Comparison of ENCODE assay signal across 29 mouse cellular contexts in genomic region chr4:154538727-154539126, GRCm38 (mm10).
DNase-seq lines count a peak whose midpoint lies in the region; ATAC-seq and TF ChIP-seq lines count a peak whose summit lies in the region.
"Had no signal": no experiment of that assay in that cellular context is flagged by ENCODE, and none has a peak within 500 bp of the region (broad histone marks: within the 10 kb centered on the region; RNA-seq: fewer than 3 reads in every experiment).

No protein-coding gene starts in this region.

- no peak for ATAC-seq in hindbrain, embryonic 13.5 days (ENCODE audit: low FRiP score)
- ATAC-seq in erythroid progenitor cell, adult 5-6 weeks (replicated peaks; ENCODE audit: low FRiP score, poor library complexity, severe bottlenecking), result no peak
- no peak for ATAC-seq in midbrain, postnatal 0 days (ENCODE audit: low FRiP score)
- ATAC-seq: activated CD4-positive, CD25-positive, alpha-beta regulatory T cell, adult 4 months; CD4-positive, CD25-positive, alpha-beta regulatory T cell, adult 4 months; forebrain, embryonic 14.5 days; forebrain, postnatal 0 days; Patski had no signal

- TF ChIP-seq CTCF in midbrain, postnatal 0 days (IDR thresholded peaks at IDR 0.05), result no peak

- no peak overlapping the region for H3K9ac ChIP-seq in hindbrain, embryonic 13.5 days
- H3K9ac ChIP-seq in midbrain, postnatal 0 days (replicated peaks; ENCODE audit: low read length, poor library complexity, severe bottlenecking), result no peak overlapping the region
- H3K9ac ChIP-seq: embryonic facial prominence, embryonic 12.5 days; forebrain, embryonic 12.5 days; forebrain, postnatal 0 days had no signal

- DNase-seq in hindbrain, embryonic 10.5 days (ENCODE audit: low spot score), result no peak
- DNase-seq in ES-CJ7 (ENCODE audit: low read depth, low spot score) (peak; percentile 16), R1 (ENCODE audit: low read depth, low spot score) (peak; percentile 65)
- no peak for DNase-seq in embryonic facial prominence, embryonic 10.5 days (ENCODE audit: low spot score)
- no peak for DNase-seq in lung, postnatal 36 days
- DNase-seq in midbrain, postnatal 0 days (ENCODE audit: low spot score), result no peak
- DNase-seq: adrenal gland, adult 8-10 months; adrenal gland, postnatal 14 days; adrenal gland, postnatal 36 days; B cell, adult 2 months; cerebellum, adult 11 months; cerebellum, adult 18-20 months; cerebellum, adult 8-10 months; cerebellum, adult 9-11 months; cerebellum, postnatal 14 days; cerebellum, postnatal 36 days; embryo, embryonic 11 days; forebrain, postnatal 0 days had no signal

- 87% methylated on average over 4 of the region's 4 CpGs for WGBS in hindbrain, embryonic 13.5 days
- WGBS in hindbrain, embryonic 10.5 days, result 81% methylated on average over 4 of the region's 4 CpGs
- WGBS in embryonic facial prominence, embryonic 10.5 days, result 76% methylated on average over 4 of the region's 4 CpGs
- 91% methylated on average over 4 of the region's 4 CpGs for WGBS in midbrain, postnatal 0 days

- peaks cover 33% of the 10 kb centered on the region for H3K27me3 ChIP-seq in hindbrain, embryonic 13.5 days
- H3K27me3 ChIP-seq in hindbrain, embryonic 10.5 days (ENCODE audit: insufficient read depth, poor library complexity, severe bottlenecking), result peaks cover 54% of the 10 kb centered on the region
- H3K27me3 ChIP-seq in embryonic facial prominence, embryonic 10.5 days (replicated peaks; ENCODE audit: low read depth, poor library complexity, severe bottlenecking), result peaks cover 21% of the 10 kb centered on the region
- no peaks in the 10 kb centered on the region for H3K27me3 ChIP-seq in midbrain, postnatal 0 days (ENCODE audit: insufficient read depth, low read length)
- H3K27me3 ChIP-seq: CH12.LX; embryonic facial prominence, embryonic 12.5 days had no signal

- H3K4me2 ChIP-seq in hindbrain, embryonic 13.5 days, result no peak overlapping the region
- no peak overlapping the region for H3K4me2 ChIP-seq in midbrain, postnatal 0 days (ENCODE audit: low read depth, low read length, poor library complexity, severe bottlenecking)
- H3K4me2 ChIP-seq: embryonic facial prominence, embryonic 12.5 days; forebrain, embryonic 12.5 days had no signal

- peaks cover 54% of the 10 kb centered on the region for H3K4me1 ChIP-seq in hindbrain, embryonic 13.5 days (replicated peaks)
- H3K4me1 ChIP-seq in hindbrain, embryonic 10.5 days (replicated peaks), result peaks cover 64% of the 10 kb centered on the region
- H3K4me1 ChIP-seq in embryonic facial prominence, embryonic 10.5 days, result peaks cover 68% of the 10 kb centered on the region
- H3K4me1 ChIP-seq in midbrain, postnatal 0 days (ENCODE audit: insufficient read depth, low read length), result peaks cover 12% of the 10 kb centered on the region

- no peaks in the 10 kb centered on the region for H3K36me3 ChIP-seq in hindbrain, embryonic 13.5 days
- H3K36me3 ChIP-seq in hindbrain, embryonic 10.5 days, result no peaks in the 10 kb centered on the region
- no peaks in the 10 kb centered on the region for H3K36me3 ChIP-seq in embryonic facial prominence, embryonic 10.5 days (replicated peaks)
- H3K36me3 ChIP-seq in midbrain, postnatal 0 days (ENCODE audit: insufficient read depth, low read length), result no peaks in the 10 kb centered on the region
- H3K36me3 ChIP-seq: embryonic facial prominence, embryonic 12.5 days; forebrain, embryonic 12.5 days; G1E had no signal

- H3K9me3 ChIP-seq in hindbrain, embryonic 13.5 days, result no peaks in the 10 kb centered on the region
- no peaks in the 10 kb centered on the region for H3K9me3 ChIP-seq in hindbrain, embryonic 10.5 days
- H3K9me3 ChIP-seq in embryonic facial prominence, embryonic 10.5 days, result no peaks in the 10 kb centered on the region
- H3K9me3 ChIP-seq in midbrain, postnatal 0 days (ENCODE audit: low read length), result no peaks in the 10 kb centered on the region
- H3K9me3 ChIP-seq: embryonic facial prominence, embryonic 12.5 days; forebrain, embryonic 10.5 days; forebrain, embryonic 12.5 days had no signal

- 0 out of 2 replicates have a peak overlapping the region, but pooled peaks have one; percentile 40 for H3K27ac ChIP-seq in hindbrain, embryonic 13.5 days
- no peak overlapping the region for H3K27ac ChIP-seq in hindbrain, embryonic 10.5 days
- peak overlapping the region; percentile 36; the same call in 1 of the 2 replicates for H3K27ac ChIP-seq in embryonic facial prominence, embryonic 10.5 days (replicated peaks)
- no peak overlapping the region for H3K27ac ChIP-seq in midbrain, postnatal 0 days (ENCODE audit: low read depth, low read length)
- H3K27ac ChIP-seq: embryonic facial prominence, embryonic 12.5 days; forebrain, embryonic 10.5 days; forebrain, embryonic 12.5 days had no signal

- no peak overlapping the region for H3K4me3 ChIP-seq in hindbrain, embryonic 13.5 days
- H3K4me3 ChIP-seq in hindbrain, embryonic 10.5 days, result no peak overlapping the region
- H3K4me3 ChIP-seq in embryonic facial prominence, embryonic 10.5 days, result no peak overlapping the region
- no peak overlapping the region for H3K4me3 ChIP-seq in midbrain, postnatal 0 days (ENCODE audit: low read depth, low read length)
- H3K4me3 ChIP-seq: embryonic facial prominence, embryonic 12.5 days; forebrain, embryonic 10.5 days; forebrain, embryonic 12.5 days had no signal

Comparison
In these comparisons a context has a peak if more than half of its experiments do, and no peak if none do; other contexts are left out.
1. H3K27ac ChIP-seq: peak in hindbrain, embryonic 13.5 days (single experiment) and embryonic facial prominence, embryonic 10.5 days (single experiment); none in hindbrain, embryonic 10.5 days (single experiment) and midbrain, postnatal 0 days (single experiment).
2. DNase-seq: peak in ES-CJ7 (single experiment) and R1 (single experiment); none in hindbrain, embryonic 10.5 days (single experiment), embryonic facial prominence, embryonic 10.5 days (single experiment), lung, postnatal 36 days (single experiment) and midbrain, postnatal 0 days (single experiment).